Mouse (Mus musculus) lung, embryonic 16.5 days (tissue): Measurements from ENCODE around the gene Bmyc. TPM values are rescaled to one million over a fixed set of nuclear protein-coding genes. Genes with fewer than 3 reads are reported as not detected.

Source experiments
- polyA plus RNA-seq: library from polyadenylated mRNA; unstranded; fragments of >200 nt; fragmentation: Nextera tagmentation; extraction: Ambion mirVana; gene quantifications from 2 replicates; pipeline ENCODE4 v1.2.1, GENCODE M21; 2015

Gene Bmyc
- polyA plus RNA-seq, 1 experiment from 2014 or later: 63.4 TPM

Other genes starting within 250 kb of the Bmyc start
- 139 and 180 TPM in 2 replicates for gene Clic3, start 249.9 kb upstream of the Bmyc start, polyA plus RNA-seq
- gene Paxx, start 245.6 kb upstream of the Bmyc start, polyA plus RNA-seq: 37.9 and 44.8 TPM in 2 replicates
- gene Ptgds, start 236.7 kb upstream of the Bmyc start, polyA plus RNA-seq: 10.7 and 16.5 TPM in 2 replicates
- not detected in 2 replicates for gene Lcn12, start 212.8 kb upstream of the Bmyc start, polyA plus RNA-seq
- gene Fbxw5, start 206.0 kb upstream of the Bmyc start, polyA plus RNA-seq: 80.8 and 81.1 TPM in 2 replicates
- 6.5 and 7.3 TPM in 2 replicates for gene C8g, start 205.0 kb upstream of the Bmyc start, polyA plus RNA-seq
- 38.2 and 39.1 TPM in 2 replicates for gene Traf2, start 159.8 kb upstream of the Bmyc start, polyA plus RNA-seq
- 319 and 355 TPM in 2 replicates for gene Edf1, start 148.9 kb upstream of the Bmyc start, polyA plus RNA-seq
- gene Mamdc4, start 131.9 kb upstream of the Bmyc start, polyA plus RNA-seq: 3.1 and 8.2 TPM in 2 replicates
- gene Phpt1, start 131.5 kb upstream of the Bmyc start, polyA plus RNA-seq: 164 and 167 TPM in 2 replicates
- gene Ajm1, start 125.0 kb upstream of the Bmyc start, polyA plus RNA-seq: 0.21 TPM in 1 of 2 replicates, not detected in the other
- 60.7 and 61.8 TPM in 2 replicates for gene Rabl6, start 98.2 kb upstream of the Bmyc start, polyA plus RNA-seq
- gene Ccdc183, start 89.1 kb upstream of the Bmyc start, polyA plus RNA-seq: 0.14 and 0.15 TPM in 2 replicates
- 30.5 and 35.6 TPM in 2 replicates for gene Tmem141, start 84.7 kb upstream of the Bmyc start, polyA plus RNA-seq
- 3.5 and 10.6 TPM in 2 replicates for gene Fcna, start 78.7 kb upstream of the Bmyc start, polyA plus RNA-seq
- gene Lcn8, start 53.6 kb upstream of the Bmyc start, polyA plus RNA-seq: 0.33 TPM in 1 of 2 replicates, not detected in the other
- not detected in 2 replicates for gene Lcn5, start 48.8 kb upstream of the Bmyc start, polyA plus RNA-seq
- not detected in 2 replicates for gene Lcn6, start 30.0 kb upstream of the Bmyc start, polyA plus RNA-seq
- gene Lcn10, start 24.0 kb upstream of the Bmyc start, polyA plus RNA-seq: not detected in 2 replicates
- not detected in 2 replicates for gene Obp2a, start 6.7 kb upstream of the Bmyc start, polyA plus RNA-seq
- not detected in 2 replicates for gene Obp2b, start 30.3 kb downstream of the Bmyc start, polyA plus RNA-seq
- gene Lcn3, start 58.8 kb downstream of the Bmyc start, polyA plus RNA-seq: not detected in 2 replicates
- not detected in 2 replicates for gene Lcn11, start 70.3 kb downstream of the Bmyc start, polyA plus RNA-seq
- not detected in 2 replicates for gene Gm13539, start 75.5 kb downstream of the Bmyc start, polyA plus RNA-seq
- gene Glt6d1, start 109.1 kb downstream of the Bmyc start, polyA plus RNA-seq: not detected in 2 replicates
- gene Lcn9, start 116.4 kb downstream of the Bmyc start, polyA plus RNA-seq: not detected in 2 replicates
- gene Sohlh1, start 140.5 kb downstream of the Bmyc start, polyA plus RNA-seq: not detected in 2 replicates
- gene Kcnt1, start 157.0 kb downstream of the Bmyc start, polyA plus RNA-seq: 0.24 and 0.46 TPM in 2 replicates